ENCODE assay signal across 8 mouse cellular contexts in genomic region chr17:46028210-46029051, GRCm38 (mm10). TPM values are rescaled to one million over a fixed set of nuclear protein-coding genes. Genes with fewer than 3 reads are reported as not detected.
DNase-seq lines count a peak whose midpoint lies in the region; ATAC-seq and TF ChIP-seq lines count a peak whose summit lies in the region.

No protein-coding gene starts in this region.

- peak overlapping the region; percentile 78 for H3K4me3 ChIP-seq in heart, embryonic 10.5 days
- H3K4me3 ChIP-seq in kidney, postnatal 0 days (replicated peaks; ENCODE audit: low read depth, low read length) = peak overlapping the region; percentile 95

- H3K4me1 ChIP-seq in heart, embryonic 10.5 days = peaks cover 64% of the 10 kb centered on the region
- H3K4me1 ChIP-seq in kidney, postnatal 0 days (replicated peaks; ENCODE audit: insufficient read depth, low read length) = peaks cover 32% of the 10 kb centered on the region

- H3K36me3 ChIP-seq in heart, embryonic 10.5 days = peaks cover 41% of the 10 kb centered on the region
- H3K36me3 ChIP-seq in kidney, postnatal 0 days (ENCODE audit: insufficient read depth, low read length) = peaks cover 22% of the 10 kb centered on the region

- no peaks in the 10 kb centered on the region for H3K27me3 ChIP-seq in heart, embryonic 10.5 days (ENCODE audit: insufficient read depth, poor library complexity, severe bottlenecking)
- no peaks in the 10 kb centered on the region for H3K27me3 ChIP-seq in kidney, postnatal 0 days (ENCODE audit: insufficient read depth, low read length)

- 0 out of 2 replicates have a peak, but pooled peaks have one; percentile 6 for ATAC-seq in kidney, postnatal 0 days (replicated peaks; ENCODE audit: low FRiP score, low read depth)

- H3K9me3 ChIP-seq in heart, embryonic 10.5 days = no peaks in the 10 kb centered on the region
- H3K9me3 ChIP-seq in kidney, postnatal 0 days (replicated peaks; ENCODE audit: low read length) = no peaks in the 10 kb centered on the region

- DNase-seq in retina, postnatal 1 day = peak; percentile 24
- DNase-seq in retina, embryonic 14.5 days (ENCODE audit: low spot score) = no peak
- no peak for DNase-seq in heart, embryonic 10.5 days (ENCODE audit: low spot score)
- DNase-seq in kidney, postnatal 0 days (ENCODE audit: low spot score) = peak; percentile 39
- peak; percentile 32 for DNase-seq in neural tube, embryonic 10.5 days (ENCODE audit: extremely low spot score, low spot score)
- DNase-seq in urinary bladder, adult 18-20 months (ENCODE audit: low spot score in 2 of 2) = no peak
- no peak for DNase-seq in cerebellum, postnatal 25 days
- no peak for DNase-seq in right cerebral cortex, postnatal 25 days

- WGBS in heart, embryonic 10.5 days = 10% methylated on average over 15 of the region's 15 CpGs
- 14% methylated on average over 15 of the region's 15 CpGs for WGBS in kidney, postnatal 0 days

- no peak for TF ChIP-seq CTCF in kidney, postnatal 0 days (IDR thresholded peaks at IDR 0.05; ENCODE audit: low read depth)

- peak overlapping the region; percentile 99 for H3K27ac ChIP-seq in heart, embryonic 10.5 days
- H3K27ac ChIP-seq in kidney, postnatal 0 days = peak overlapping the region; percentile 98

- peak overlapping the region; percentile 96 for H3K9ac ChIP-seq in kidney, postnatal 0 days (ENCODE audit: low read depth, low read length)

- peak overlapping the region; percentile 76 for H3K4me2 ChIP-seq in kidney, postnatal 0 days (ENCODE audit: low read length)

RNA-seq across cellular contexts. Expression of gene Vegfa, which starts 3.7 kb away (rescaled TPM):
- 4.5 and 6.0 TPM in 2 replicates for polyA plus RNA-seq in heart, embryonic 10.5 days (2016; fragmentation: Nextera tagmentation; extraction: Ambion mirVana)
- 6.3 TPM in 2 replicates for polyA plus RNA-seq in kidney, postnatal 0 days (2015; fragmentation: Nextera tagmentation; extraction: Ambion mirVana)

Comparison
In these comparisons a context has a peak if more than half of its experiments do, and no peak if none do; other contexts are left out.
1. DNase-seq: peak in retina, postnatal 1 day (single experiment), kidney, postnatal 0 days (single experiment) and neural tube, embryonic 10.5 days (single experiment); none in retina, embryonic 14.5 days (single experiment), heart, embryonic 10.5 days (single experiment), urinary bladder, adult 18-20 months (0 of 2), cerebellum, postnatal 25 days (0 of 2) and right cerebral cortex, postnatal 25 days (single experiment).